Mouse (Mus musculus): ENCODE data around the gene Col4a1. TPM values are rescaled to one million over a fixed set of nuclear protein-coding genes. Genes with fewer than 3 reads are reported as not detected.

Gene Col4a1
- polyA plus RNA-seq, 1 experiment = 0.24 TPM

GRCm38 (mm10) chr8:11321841-11322240 lies 9.2 kb upstream of the Col4a1 start:
- no peak for TF ChIP-seq TAL1 (IDR thresholded peaks at IDR 0.05; ENCODE audit: low read length)
- no peak for TF ChIP-seq GATA1 (IDR thresholded peaks at IDR 0.05; ENCODE audit: low read length)
- H3K36me3 ChIP-seq (ENCODE audit: control insufficient read depth) = no peaks in the 10 kb centered on the region
- H3K4me1 ChIP-seq (ENCODE audit: control insufficient read depth) = no peaks in the 10 kb centered on the region
- no peaks in the 10 kb centered on the region for H3K9me3 ChIP-seq (ENCODE audit: control insufficient read depth, low read length)
- no peaks in the 10 kb centered on the region for H3K27me3 ChIP-seq (ENCODE audit: control insufficient read depth)
- no peak overlapping the region for H3K4me3 ChIP-seq (replicated peaks)

DNA sequence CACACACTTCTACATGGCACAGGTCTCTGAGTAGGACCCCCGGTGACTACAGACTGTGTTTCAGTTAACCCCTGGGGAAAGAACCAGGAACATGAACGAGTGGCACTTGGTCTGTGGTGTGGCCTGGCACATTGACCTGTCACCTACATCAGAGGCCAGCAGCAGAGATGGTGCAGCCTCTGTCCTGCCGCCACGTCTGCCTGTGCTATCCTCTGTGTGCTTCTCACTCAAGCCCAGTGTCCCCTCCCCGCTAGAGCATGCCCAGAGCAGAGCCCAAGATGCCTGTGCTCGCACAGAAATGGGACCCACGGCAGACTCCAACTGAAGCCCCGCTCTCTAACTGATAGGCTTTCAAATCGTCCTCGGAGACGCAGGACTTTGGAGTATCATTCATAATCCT lies 6.8 kb upstream of the Col4a1 start:
- H3K36me3 ChIP-seq (ENCODE audit: control insufficient read depth) = no peaks in the 10 kb centered on the region
- H3K4me3 ChIP-seq (replicated peaks) = no peak overlapping the region
- TF ChIP-seq TAL1 (IDR thresholded peaks at IDR 0.05; ENCODE audit: low read length) (no peak), GATA1 (IDR thresholded peaks at IDR 0.05; ENCODE audit: low read length) (no peak)
- H3K9me3 ChIP-seq (ENCODE audit: control insufficient read depth, low read length) = no peaks in the 10 kb centered on the region
- H3K4me1 ChIP-seq (ENCODE audit: control insufficient read depth) = no peaks in the 10 kb centered on the region
- peaks cover 3% of the 10 kb centered on the region for H3K27me3 ChIP-seq (ENCODE audit: control insufficient read depth)

DNA sequence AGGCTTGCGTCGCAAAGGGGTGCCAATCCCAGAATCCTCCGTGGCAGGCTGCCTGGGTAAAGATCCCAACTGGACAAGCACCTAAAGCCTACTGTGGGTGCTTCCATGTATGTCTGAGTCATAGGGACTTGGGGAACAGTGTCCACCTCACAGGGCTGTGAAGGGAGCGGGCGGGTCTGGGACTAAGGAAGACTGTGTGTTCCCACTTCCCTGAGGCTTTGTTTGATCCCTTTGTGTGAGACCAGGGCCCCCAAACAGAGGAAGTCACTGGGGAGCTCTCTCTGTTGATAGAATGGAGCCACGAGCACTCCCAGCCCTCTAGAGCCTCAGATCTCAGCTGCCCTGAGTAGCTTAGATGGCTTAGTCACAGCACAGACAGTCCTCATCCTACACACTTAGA lies 3.5 kb upstream of the Col4a1 start:
- H3K27me3 ChIP-seq (ENCODE audit: control insufficient read depth) = peaks cover 33% of the 10 kb centered on the region
- no peaks in the 10 kb centered on the region for H3K9me3 ChIP-seq (ENCODE audit: control insufficient read depth, low read length)
- TF ChIP-seq TAL1 (IDR thresholded peaks at IDR 0.05; ENCODE audit: low read length) = no peak
- no peak for TF ChIP-seq GATA1 (IDR thresholded peaks at IDR 0.05; ENCODE audit: low read length)
- no peak overlapping the region for H3K4me3 ChIP-seq (replicated peaks)
- no peaks in the 10 kb centered on the region for H3K4me1 ChIP-seq (ENCODE audit: control insufficient read depth)
- H3K36me3 ChIP-seq (ENCODE audit: control insufficient read depth) = no peaks in the 10 kb centered on the region

- H3K9me3 ChIP-seq (ENCODE audit: control insufficient read depth, low read length) = no peaks in the 10 kb centered on the region
- TF ChIP-seq TAL1 (IDR thresholded peaks at IDR 0.05; ENCODE audit: low read length) = no peak
- TF ChIP-seq GATA1 (IDR thresholded peaks at IDR 0.05; ENCODE audit: low read length) = no peak
- H3K36me3 ChIP-seq (ENCODE audit: control insufficient read depth) = no peaks in the 10 kb centered on the region
- no peak overlapping the region for H3K4me3 ChIP-seq (replicated peaks)
- peaks cover 35% of the 10 kb centered on the region for H3K27me3 ChIP-seq (ENCODE audit: control insufficient read depth)
- H3K4me1 ChIP-seq (ENCODE audit: control insufficient read depth) = no peaks in the 10 kb centered on the region
These were observed 2.7 kb upstream of the Col4a1 start for GRCm38 (mm10) chr8:11315179-11315943.

DNA sequence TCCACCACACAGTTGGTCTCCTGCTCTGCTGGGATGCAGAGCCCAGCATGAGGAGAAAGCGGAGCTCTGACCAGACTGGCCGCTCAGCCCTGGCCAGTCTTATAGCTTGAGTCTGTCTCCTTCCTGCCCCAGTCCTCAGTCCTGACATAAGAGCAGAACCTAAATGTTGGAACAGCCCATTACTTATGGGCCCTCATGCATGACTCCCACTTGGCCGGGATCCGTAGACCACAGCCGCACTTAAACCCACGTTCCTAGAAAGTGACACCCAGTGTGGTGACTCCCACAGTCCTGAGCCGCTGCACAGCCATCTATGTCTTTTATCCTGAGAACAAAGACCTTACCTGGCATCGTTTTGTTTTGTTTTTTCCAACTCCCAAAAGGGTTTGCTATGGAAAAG lies 2.0 kb upstream of the Col4a1 start:
- Histone ChIP-seq H3K4me1 (ENCODE audit: control insufficient read depth) (no peaks in the 10 kb centered on the region), H3K36me3 (ENCODE audit: control insufficient read depth) (no peaks in the 10 kb centered on the region), H3K27me3 (ENCODE audit: control insufficient read depth) (peaks cover 35% of the 10 kb centered on the region), H3K9me3 (ENCODE audit: control insufficient read depth, low read length) (no peaks in the 10 kb centered on the region), H3K4me3 (replicated peaks) (no peak overlapping the region)
- TF ChIP-seq TAL1 (IDR thresholded peaks at IDR 0.05; ENCODE audit: low read length) (no peak), GATA1 (IDR thresholded peaks at IDR 0.05; ENCODE audit: low read length) (no peak)

DNA sequence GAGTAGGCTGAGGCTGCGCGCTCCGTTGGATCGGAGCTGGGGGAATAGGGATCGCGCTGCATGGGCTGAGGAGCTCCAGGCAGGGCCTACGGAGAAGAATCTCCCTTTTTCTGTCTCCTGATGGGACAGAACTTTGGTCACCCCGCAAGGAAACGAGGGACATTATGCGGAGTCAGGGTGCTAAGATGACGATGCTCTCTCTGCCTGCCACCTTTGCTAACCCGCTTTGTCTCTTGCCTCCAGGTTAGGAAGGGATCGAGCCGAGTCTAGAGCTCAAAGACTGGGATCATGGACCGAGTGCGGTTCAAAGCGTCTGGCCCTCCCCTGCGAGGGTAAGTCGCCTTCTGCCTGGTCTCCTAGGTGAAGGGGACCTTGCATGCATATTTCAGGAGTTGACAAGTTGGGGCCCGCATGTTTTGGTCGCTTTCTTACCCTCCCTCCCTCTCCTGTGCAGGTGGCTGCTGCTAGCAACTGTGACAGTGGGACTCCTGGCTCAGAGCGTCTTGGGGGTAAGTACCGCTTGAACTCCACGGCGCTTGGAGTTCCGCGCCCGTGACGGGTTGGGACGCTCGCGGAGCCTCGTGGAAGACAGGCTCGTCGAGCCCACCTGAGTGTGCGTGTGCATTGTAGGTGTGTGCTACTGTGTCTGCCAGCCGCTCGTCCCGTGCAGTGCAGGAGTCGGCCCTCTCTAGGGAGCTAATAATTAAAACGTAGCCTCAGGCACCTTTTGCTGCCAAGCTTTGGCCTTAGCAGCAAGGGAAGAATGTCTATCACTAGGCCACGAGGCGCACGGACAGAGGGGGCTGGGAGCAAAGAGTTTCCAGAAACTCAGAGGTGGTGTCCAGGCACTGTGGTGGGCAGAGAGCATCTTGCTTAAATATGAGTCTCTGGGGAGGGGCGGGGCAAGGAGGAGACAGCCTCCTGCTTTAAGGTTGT lies 818 bp upstream of the Col4a1 start:
- H3K4me3 ChIP-seq (replicated peaks) = peak overlapping the region; percentile 45
- TF ChIP-seq TAL1 (IDR thresholded peaks at IDR 0.05; ENCODE audit: low read length) (no peak), GATA1 (IDR thresholded peaks at IDR 0.05; ENCODE audit: low read length) (no peak)
- H3K4me1 ChIP-seq (ENCODE audit: control insufficient read depth) = no peaks in the 10 kb centered on the region
- H3K9me3 ChIP-seq (ENCODE audit: control insufficient read depth, low read length) = no peaks in the 10 kb centered on the region
- peaks cover 35% of the 10 kb centered on the region for H3K27me3 ChIP-seq (ENCODE audit: control insufficient read depth)
- no peaks in the 10 kb centered on the region for H3K36me3 ChIP-seq (ENCODE audit: control insufficient read depth)

- TF ChIP-seq GATA1 (IDR thresholded peaks at IDR 0.05; ENCODE audit: low read length) (no peak), TAL1 (IDR thresholded peaks at IDR 0.05; ENCODE audit: low read length) (no peak)
- Histone ChIP-seq H3K4me3 (replicated peaks) (peak overlapping the region; percentile 45), H3K4me1 (ENCODE audit: control insufficient read depth) (no peaks in the 10 kb centered on the region), H3K36me3 (ENCODE audit: control insufficient read depth) (no peaks in the 10 kb centered on the region), H3K9me3 (ENCODE audit: control insufficient read depth, low read length) (no peaks in the 10 kb centered on the region), H3K27me3 (ENCODE audit: control insufficient read depth) (peaks cover 35% of the 10 kb centered on the region)
These were observed 811 bp downstream of the Col4a1 start for GRCm38 (mm10) chr8:11311681-11312348.

DNA sequence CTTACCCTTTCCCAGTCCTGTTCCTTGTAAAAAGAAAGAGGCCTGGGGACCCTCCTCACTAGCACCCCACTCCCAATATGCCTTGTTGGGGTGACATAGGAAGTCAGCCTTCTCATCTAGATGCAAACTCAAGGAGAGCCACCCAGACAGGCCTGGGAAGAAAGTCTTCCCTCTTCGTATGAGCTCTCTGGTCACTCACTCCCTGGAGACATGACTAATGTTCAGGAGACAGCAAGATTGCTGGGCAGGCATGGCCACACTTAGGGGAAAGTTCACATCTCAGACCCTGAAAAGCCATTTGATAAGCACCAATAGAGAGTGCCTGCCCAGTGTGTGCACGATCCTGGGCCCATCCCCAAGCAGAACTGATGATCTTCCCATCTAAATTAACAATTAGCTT lies 2.6 kb downstream of the Col4a1 start:
- Histone ChIP-seq H3K9me3 (ENCODE audit: control insufficient read depth, low read length) (no peaks in the 10 kb centered on the region), H3K27me3 (ENCODE audit: control insufficient read depth) (peaks cover 35% of the 10 kb centered on the region), H3K4me1 (ENCODE audit: control insufficient read depth) (no peaks in the 10 kb centered on the region), H3K4me3 (replicated peaks) (no peak overlapping the region), H3K36me3 (ENCODE audit: control insufficient read depth) (no peaks in the 10 kb centered on the region)
- TF ChIP-seq TAL1 (IDR thresholded peaks at IDR 0.05; ENCODE audit: low read length) (no peak), GATA1 (IDR thresholded peaks at IDR 0.05; ENCODE audit: low read length) (no peak)

DNA sequence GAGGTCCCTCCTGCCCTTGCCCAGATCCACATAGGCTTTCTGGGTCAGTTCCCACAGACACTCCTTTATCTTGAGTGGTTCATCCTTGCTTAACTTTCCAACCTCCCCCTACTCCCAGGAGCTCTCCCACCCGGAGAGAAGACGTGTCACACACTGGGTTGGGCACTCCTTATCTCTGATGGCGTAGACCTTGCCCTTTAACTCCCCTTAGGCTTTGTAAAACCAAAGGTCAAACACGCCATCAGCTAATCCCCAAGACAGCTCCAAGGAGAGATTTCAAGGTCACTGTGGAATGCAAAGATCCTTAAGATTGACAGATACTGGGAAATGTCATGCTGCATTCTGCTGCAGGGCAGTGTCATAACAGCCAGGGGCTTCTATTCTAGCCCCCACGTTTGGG lies 3.4 kb downstream of the Col4a1 start:
- H3K4me3 ChIP-seq (replicated peaks) = no peak overlapping the region
- TF ChIP-seq GATA1 (IDR thresholded peaks at IDR 0.05; ENCODE audit: low read length) (no peak), TAL1 (IDR thresholded peaks at IDR 0.05; ENCODE audit: low read length) (no peak)
- peaks cover 30% of the 10 kb centered on the region for H3K27me3 ChIP-seq (ENCODE audit: control insufficient read depth)
- no peaks in the 10 kb centered on the region for H3K9me3 ChIP-seq (ENCODE audit: control insufficient read depth, low read length)
- H3K36me3 ChIP-seq (ENCODE audit: control insufficient read depth) = no peaks in the 10 kb centered on the region
- no peaks in the 10 kb centered on the region for H3K4me1 ChIP-seq (ENCODE audit: control insufficient read depth)

Data from erythroblast, embryonic 14.5 days (primary cell).